Mouse (Mus musculus): ENCODE results near the gene Gm17349. TPM values are rescaled to one million over a fixed set of nuclear protein-coding genes. Genes with fewer than 3 reads are reported as not detected.

The Gm17349 gene
- polyA plus RNA-seq, 2 experiments = not detected

GRCm38 (mm10) chr15:99690924-99691323 lies 14.4 kb downstream of the Gm17349 start:
- no peak for TF ChIP-seq CTCF (IDR thresholded peaks at IDR 0.05; ENCODE audit: low read depth)
- TF ChIP-seq EP300 (IDR thresholded peaks at IDR 0.05; ENCODE audit: low read depth) = no peak
- H3K36me3 ChIP-seq (replicated peaks; ENCODE audit: control insufficient read depth, insufficient read depth, low read depth) = no peaks in the 10 kb centered on the region

GRCm38 (mm10) chr15:99688712-99689111 lies 16.6 kb downstream of the Gm17349 start:
- DNase-seq (ENCODE audit: low read depth in 3 of 3, low spot score in 3 of 3) = no peak

More at GRCm38 (mm10) chr15:99690924-99691323, 14.4 kb downstream of the Gm17349 start:
- Histone ChIP-seq H3K4me3 (ENCODE audit: insufficient read depth in 1 of 2, low read depth in 2 of 2, low read length in 2 of 2) (no peak overlapping the region), H3K4me2 (ENCODE audit: low read depth) (no peak overlapping the region), H3K9ac (replicated peaks) (no peak overlapping the region), H3K27me3 (ENCODE audit: control insufficient read depth, insufficient read depth, low read length) (no peaks in the 10 kb centered on the region), H3K4me1 (replicated peaks; ENCODE audit: control insufficient read depth in 2 of 2, insufficient read depth in 2 of 2, low read length in 1 of 2) (no peaks in the 10 kb centered on the region), H3K9me3 (ENCODE audit: control insufficient read depth, low read length) (no peaks in the 10 kb centered on the region), H3K27ac (no peak overlapping the region)
- 11% methylated on average over 4 of the region's 4 CpGs for WGBS (ENCODE audit: insufficient replicate concordance)
- no peak for ATAC-seq (ENCODE audit: insufficient read depth)
- DNase-seq (ENCODE audit: low read depth in 3 of 3, low spot score in 3 of 3) = no peak

GRCm38 (mm10) chr15:99684156-99684555 lies 21.1 kb downstream of the Gm17349 start:
- no peak overlapping the region for H3K27ac ChIP-seq
- no peaks in the 10 kb centered on the region for H3K27me3 ChIP-seq (ENCODE audit: control insufficient read depth, insufficient read depth, low read length)
- no peak for DNase-seq (ENCODE audit: low read depth in 3 of 3, low spot score in 3 of 3)
- H3K9ac ChIP-seq (replicated peaks) = no peak overlapping the region
- WGBS (ENCODE audit: insufficient replicate concordance) = 69% methylated on average over 5 of the region's 5 CpGs
- H3K9me3 ChIP-seq (ENCODE audit: control insufficient read depth, low read length) = no peaks in the 10 kb centered on the region
- no peak for ATAC-seq (ENCODE audit: insufficient read depth)
- TF ChIP-seq EP300 (IDR thresholded peaks at IDR 0.05; ENCODE audit: low read depth) (no peak), CTCF (IDR thresholded peaks at IDR 0.05; ENCODE audit: low read depth) (no peak)
- H3K36me3 ChIP-seq (replicated peaks; ENCODE audit: control insufficient read depth, insufficient read depth, low read depth) = no peaks in the 10 kb centered on the region
- no peak overlapping the region for H3K4me3 ChIP-seq (ENCODE audit: insufficient read depth in 1 of 2, low read depth in 2 of 2, low read length in 2 of 2)
- H3K4me2 ChIP-seq (ENCODE audit: low read depth) = no peak overlapping the region
- no peaks in the 10 kb centered on the region for H3K4me1 ChIP-seq (replicated peaks; ENCODE audit: control insufficient read depth in 2 of 2, insufficient read depth in 2 of 2, low read length in 1 of 2)

More at GRCm38 (mm10) chr15:99688712-99689111, 16.6 kb downstream of the Gm17349 start:
- Histone ChIP-seq H3K4me1 (replicated peaks; ENCODE audit: control insufficient read depth in 2 of 2, insufficient read depth in 2 of 2, low read length in 1 of 2) (no peaks in the 10 kb centered on the region), H3K9ac (replicated peaks) (no peak overlapping the region), H3K4me3 (ENCODE audit: insufficient read depth in 1 of 2, low read depth in 2 of 2, low read length in 2 of 2) (no peak overlapping the region), H3K4me2 (ENCODE audit: low read depth) (no peak overlapping the region), H3K9me3 (ENCODE audit: control insufficient read depth, low read length) (no peaks in the 10 kb centered on the region), H3K36me3 (replicated peaks; ENCODE audit: control insufficient read depth, insufficient read depth, low read depth) (no peaks in the 10 kb centered on the region), H3K27ac (no peak overlapping the region), H3K27me3 (ENCODE audit: control insufficient read depth, insufficient read depth, low read length) (no peaks in the 10 kb centered on the region)
- TF ChIP-seq EP300 (IDR thresholded peaks at IDR 0.05; ENCODE audit: low read depth) (no peak), CTCF (IDR thresholded peaks at IDR 0.05; ENCODE audit: low read depth) (peak; percentile 94)
- ATAC-seq (ENCODE audit: insufficient read depth) = 0 out of 2 replicates have a peak, but pooled peaks have one; percentile 26
- 3% methylated on average over 4 of the region's 4 CpGs for WGBS (ENCODE audit: insufficient replicate concordance)

GRCm38 (mm10) chr15:99682880-99683279 lies 22.4 kb downstream of the Gm17349 start:
- H3K27ac ChIP-seq = no peak overlapping the region
- H3K36me3 ChIP-seq (replicated peaks; ENCODE audit: control insufficient read depth, insufficient read depth, low read depth) = no peaks in the 10 kb centered on the region
- H3K4me1 ChIP-seq (replicated peaks; ENCODE audit: control insufficient read depth in 2 of 2, insufficient read depth in 2 of 2, low read length in 1 of 2) = no peaks in the 10 kb centered on the region; a peak in 1 of 4 replicates
- no peak overlapping the region for H3K9ac ChIP-seq (replicated peaks)
- H3K4me2 ChIP-seq (ENCODE audit: low read depth) = no peak overlapping the region
- H3K27me3 ChIP-seq (ENCODE audit: control insufficient read depth, insufficient read depth, low read length) = no peaks in the 10 kb centered on the region
- H3K4me3 ChIP-seq (ENCODE audit: insufficient read depth in 1 of 2, low read depth in 2 of 2, low read length in 2 of 2) = no peak overlapping the region
- no peaks in the 10 kb centered on the region for H3K9me3 ChIP-seq (ENCODE audit: control insufficient read depth, low read length)
- DNase-seq (ENCODE audit: low read depth in 3 of 3, low spot score in 3 of 3) = no peak
- TF ChIP-seq CTCF (IDR thresholded peaks at IDR 0.05; ENCODE audit: low read depth) (peak; percentile 81), EP300 (IDR thresholded peaks at IDR 0.05; ENCODE audit: low read depth) (no peak)
- WGBS (ENCODE audit: insufficient replicate concordance) = 73% methylated on average over 7 of the region's 7 CpGs
- no peak for ATAC-seq (ENCODE audit: insufficient read depth)

- DNase-seq (ENCODE audit: low read depth in 3 of 3, low spot score in 3 of 3) = no peak
- Histone ChIP-seq H3K4me2 (ENCODE audit: low read depth) (no peak overlapping the region), H3K9ac (replicated peaks) (no peak overlapping the region), H3K27ac (no peak overlapping the region), H3K9me3 (ENCODE audit: control insufficient read depth, low read length) (no peaks in the 10 kb centered on the region), H3K4me3 (ENCODE audit: insufficient read depth in 1 of 2, low read depth in 2 of 2, low read length in 2 of 2) (no peak overlapping the region), H3K27me3 (ENCODE audit: control insufficient read depth, insufficient read depth, low read length) (no peaks in the 10 kb centered on the region; the same call in 1 of the 2 replicates), H3K4me1 (replicated peaks; ENCODE audit: control insufficient read depth in 2 of 2, insufficient read depth in 2 of 2, low read length in 1 of 2) (no peaks in the 10 kb centered on the region; a peak in 1 of 4 replicates), H3K36me3 (replicated peaks; ENCODE audit: control insufficient read depth, insufficient read depth, low read depth) (no peaks in the 10 kb centered on the region)
- WGBS (ENCODE audit: insufficient replicate concordance) = 53% methylated on average over 7 of the region's 7 CpGs
- ATAC-seq (ENCODE audit: insufficient read depth) = no peak
- TF ChIP-seq CTCF (IDR thresholded peaks at IDR 0.05; ENCODE audit: low read depth) (no peak), EP300 (IDR thresholded peaks at IDR 0.05; ENCODE audit: low read depth) (no peak)
Measured at GRCm38 (mm10) chr15:99679008-99679407, 26.3 kb downstream of the Gm17349 start.

Data from liver, embryonic 14.5 days (tissue).